Mouse (Mus musculus) Patski (cell line): ENCODE measurements around the gene Fxyd7. TPM values are rescaled to one million over a fixed set of nuclear protein-coding genes. Genes with fewer than 3 reads are reported as not detected.

ENCODE experiments used
- ATAC-seq: fragments of 100-300 bp; one replicate; pipeline ENCODE4 v1.8.0; 2021
- CTCF ChIA-PET: fragments of 350-600 bp; sonication (Branson Sonifier 250); formaldehyde crosslinking; loops from one replicate; lab custom pipeline; 2022; ENCODE audit warnings: inconsistent platforms; lab: Charles Lee
- POLR2A ChIA-PET: fragments of 350-600 bp; sonication (Branson Sonifier 250); formaldehyde crosslinking; loops from one replicate; lab custom pipeline; 2022; ENCODE audit warnings: antibody characterized with exemption, inconsistent platforms; lab: Charles Lee
- DNase-seq: peaks from one replicate; pipeline ENCODE4 v3.0.0-alpha.2; 2011; ENCODE audit warnings: low read depth, low spot score
- H3K27me3 ChIP-seq: fragments of 371-371 bp; one replicate; pipeline ENCODE4 v1.5.1; 2021
- CTCF ChIP-seq: fragments of 100-300 bp; IDR thresholded peaks from one replicate; pipeline ENCODE4 v1.5.1; 2021
- in situ Hi-C: fragments of 300-500 bp; cut with MboI; formaldehyde crosslinking; loops from 3 replicates; pipeline ENCODE4 v1.11.1; 2018; ENCODE audit warnings: low pct_unique_long_range_greater_than_20kb, mixed read lengths
- polyA plus RNA-seq: library from polyadenylated mRNA; unstranded; gene quantifications from one replicate; pipeline ENCODE4 v1.2.3, GENCODE M21; 2021

Gene Fxyd7
- polyA plus RNA-seq, 1 experiment from 2014 or later: not detected

- POLR2A ChIA-PET: interaction anchor here (0.6 kb wide), 1 partner anchor 11 kb away, joined by 6 read pairs; no protein-coding TSS in a partner anchor
- in situ Hi-C loops: no loop called here
- CTCF ChIA-PET: no interaction called here
- ATAC-seq: no peak
- TF ChIP-seq CTCF: no peak
- no peak for DNase-seq
- H3K27me3 ChIP-seq: no peaks in the 10 kb centered on the region
These were observed 8.8 kb upstream of the Fxyd7 start for GRCm38 (mm10) chr7:31059919-31060620.

- DNase-seq (no peak), ATAC-seq (peak; percentile 67)
- no peaks in the 10 kb centered on the region for H3K27me3 ChIP-seq
- in situ Hi-C loops: no loop called here
- ChIA-PET POLR2A (no interaction called here), CTCF (interaction anchor here (1.1 to 2.2 kb wide), 6 partner anchors 10 to 111 kb away, joined by 3 to 9 read pairs (median 4); no protein-coding TSS in a partner anchor)
- TF ChIP-seq CTCF: peak; percentile 93
These were observed 7.8 kb upstream of the Fxyd7 start, which contains the start of gene Lgi4 for GRCm38 (mm10) chr7:31059108-31059507. Lgi4 (plus strand) TSS chr7:31059342.

- TF ChIP-seq CTCF: no peak
- CTCF ChIA-PET: interaction anchor here (0.9 to 2.2 kb wide), 7 partner anchors 11 to 112 kb away, joined by 3 to 9 read pairs (median 4); no protein-coding TSS in a partner anchor
- in situ Hi-C loops: no loop called here
- no peaks in the 10 kb centered on the region for H3K27me3 ChIP-seq
- ATAC-seq (no peak), DNase-seq (no peak)
- POLR2A ChIA-PET: no interaction called here
These were observed 6.9 kb upstream of the Fxyd7 start for GRCm38 (mm10) chr7:31058211-31058610.

- DNase-seq (no peak), ATAC-seq (no peak)
- ChIA-PET POLR2A (no interaction called here), CTCF (interaction anchor here (0.9 to 2.2 kb wide), 4 partner anchors 11 to 41 kb away, joined by 3 to 9 read pairs (median 8); no protein-coding TSS in a partner anchor)
- in situ Hi-C loops: no loop called here
- TF ChIP-seq CTCF: no peak
- H3K27me3 ChIP-seq: peaks cover 1% of the 10 kb centered on the region
These were observed 6.5 kb upstream of the Fxyd7 start for GRCm38 (mm10) chr7:31057730-31058129.

- peaks cover 8% of the 10 kb centered on the region for H3K27me3 ChIP-seq
- ChIA-PET CTCF (interaction anchor here (2.0 kb wide), 1 partner anchor 41 kb away, joined by 7 read pairs; no protein-coding TSS in a partner anchor), POLR2A (no interaction called here)
- ATAC-seq (no peak), DNase-seq (no peak)
- in situ Hi-C loops: no loop called here
- TF ChIP-seq CTCF: no peak
These were observed 5.8 kb upstream of the Fxyd7 start, which contains the start of gene Fxyd1 for GRCm38 (mm10) chr7:31057071-31057470. Fxyd1 (minus strand) TSS chr7:31057199.

- in situ Hi-C loops: no loop called here
- peaks cover 13% of the 10 kb centered on the region for H3K27me3 ChIP-seq
- ATAC-seq: no peak
- CTCF ChIA-PET: interaction anchor here (0.6 to 2.0 kb wide), 2 partner anchors 42 to 297 kb away, joined by 3 to 7 read pairs; no protein-coding TSS in a partner anchor
- no peak for TF ChIP-seq CTCF
- DNase-seq: no peak
- POLR2A ChIA-PET: no interaction called here
These were observed 5.2 kb upstream of the Fxyd7 start for GRCm38 (mm10) chr7:31056448-31056847.

GRCm38 (mm10) chr7:31055883-31056282 lies 4.6 kb upstream of the Fxyd7 start:
- ChIA-PET CTCF (interaction anchor here (0.6 kb wide), 1 partner anchor 296 kb away, joined by 3 read pairs; no protein-coding TSS in a partner anchor), POLR2A (no interaction called here)
- no peak for TF ChIP-seq CTCF
- DNase-seq: no peak
- peaks cover 15% of the 10 kb centered on the region for H3K27me3 ChIP-seq
- no peak for ATAC-seq
- in situ Hi-C loops: no loop called here

- TF ChIP-seq CTCF: no peak
- in situ Hi-C loops: no loop called here
- no peak for ATAC-seq
- ChIA-PET POLR2A (no interaction called here), CTCF (no interaction called here)
- no peak for DNase-seq
- peaks cover 19% of the 10 kb centered on the region for H3K27me3 ChIP-seq
These were observed 4.1 kb upstream of the Fxyd7 start for GRCm38 (mm10) chr7:31055354-31055824.

GRCm38 (mm10) chr7:31054661-31055320 lies 3.5 kb upstream of the Fxyd7 start:
- CTCF ChIA-PET: no interaction called here

GRCm38 (mm10) chr7:31053882-31054447 lies 2.7 kb upstream of the Fxyd7 start:
- no peak for TF ChIP-seq CTCF
- in situ Hi-C loops: no loop called here
- POLR2A ChIA-PET: no interaction called here
- ATAC-seq: no peak
- CTCF ChIA-PET: no interaction called here
- H3K27me3 ChIP-seq: peaks cover 31% of the 10 kb centered on the region
- no peak for DNase-seq

More at GRCm38 (mm10) chr7:31054661-31055320, 3.5 kb upstream of the Fxyd7 start:
- ATAC-seq: no peak
- in situ Hi-C loops: no loop called here
- DNase-seq: no peak
- H3K27me3 ChIP-seq: peaks cover 23% of the 10 kb centered on the region
- POLR2A ChIA-PET: no interaction called here
- TF ChIP-seq CTCF: no peak
